Mouse (Mus musculus): ENCODE measurements at regions not wholly inside any gene's neighbourhood (a gene's known extent, or its start where the extent isn't known, plus 50 kb on each side); places are given as distances from the start of the nearest gene placed in this dataset.

DNA sequence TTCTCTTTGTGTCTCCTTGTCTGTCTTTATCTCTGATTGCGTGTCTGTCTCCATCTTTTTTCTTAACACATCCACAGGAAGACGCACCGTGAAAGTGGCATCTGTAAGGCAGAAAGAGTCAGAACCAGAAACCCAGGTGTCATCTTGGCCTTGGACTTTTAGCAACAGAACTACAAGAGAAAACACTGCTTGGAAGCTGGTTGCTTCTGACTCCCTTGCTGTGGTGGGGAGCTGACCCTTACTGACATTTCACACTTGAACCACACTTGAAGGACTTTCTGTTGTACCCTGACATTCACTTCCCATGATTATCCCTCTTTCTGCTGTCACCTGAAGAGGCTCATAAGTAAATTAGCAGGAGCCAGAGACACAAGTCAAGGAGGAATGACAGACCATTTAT, 180.6 kb downstream of the Irx2 start:
- TF ChIP-seq POLR2A (IDR thresholded peaks at IDR 0.05; ENCODE audit: low read depth, low read length) (no peak), CTCF (conservative IDR thresholded peaks at IDR 0.05; ENCODE audit: insufficient read depth, insufficient read length, low read depth, low read length) (no peak)
